Mouse (Mus musculus) frontal cortex, postnatal 36 days (tissue): ENCODE data around the gene Gm30302.

Experiments used
- DNase-seq, 2 experiments: peaks; one replicate each; pipeline ENCODE4 v3.0.0; 2022; ENCODE audit warnings: low spot score in 2 of 2

Gene Gm30302

DNA sequence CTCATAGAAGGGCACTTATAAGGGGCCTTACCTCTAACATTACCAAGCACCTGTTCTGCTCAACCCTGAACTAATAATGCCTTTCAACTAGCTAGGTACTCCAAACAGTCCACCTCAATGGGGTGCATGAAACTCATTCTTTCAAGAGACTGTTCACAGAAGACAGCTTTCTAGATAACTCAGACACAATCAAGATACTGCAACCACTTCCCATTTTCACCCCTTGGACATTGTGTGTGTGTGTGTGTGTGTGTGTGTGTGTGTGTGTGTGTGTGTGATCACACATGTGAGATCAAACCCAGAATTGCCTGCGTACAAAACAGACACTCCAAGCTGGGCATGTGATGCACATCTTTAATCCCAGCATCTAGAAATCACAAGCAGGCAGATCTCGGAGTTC, 60.8 kb downstream of the Gm30302 start:
- DNase-seq = no peak

DNA sequence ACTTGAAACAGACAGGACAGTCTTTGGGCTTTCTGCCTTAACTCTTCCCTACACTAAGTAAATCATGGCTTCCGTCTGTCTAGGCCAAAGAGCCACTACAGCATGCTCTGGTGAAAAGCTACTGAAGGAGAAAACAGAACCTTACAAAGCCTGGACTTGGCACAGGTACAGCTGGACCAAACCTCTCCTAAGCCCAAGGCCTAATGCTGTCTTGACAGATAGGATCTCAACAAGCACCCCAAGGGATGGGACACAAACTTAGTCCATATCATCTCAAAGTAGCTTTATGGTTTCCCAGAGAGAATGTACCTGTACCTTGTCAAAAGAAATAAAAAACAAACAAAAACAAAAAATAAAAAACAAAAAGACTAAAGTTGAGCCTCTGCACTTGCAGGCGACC, 62.4 kb downstream of the Gm30302 start:
- DNase-seq = no peak
